Mouse (Mus musculus) ES-Bruce4 (cell line): Measurements from ENCODE around the gene Ecm2.

ENCODE experiments used
- CTCF ChIP-seq: IDR thresholded peaks from one replicate; pipeline ENCODE4 v1.8.1; 2011; ENCODE audit warnings: low read depth, low read length
- POLR2A ChIP-seq: IDR thresholded peaks from one replicate; pipeline ENCODE4 v1.8.1; 2011; ENCODE audit warnings: low read length; ENCODE audit not compliant: insufficient read depth

DNA sequence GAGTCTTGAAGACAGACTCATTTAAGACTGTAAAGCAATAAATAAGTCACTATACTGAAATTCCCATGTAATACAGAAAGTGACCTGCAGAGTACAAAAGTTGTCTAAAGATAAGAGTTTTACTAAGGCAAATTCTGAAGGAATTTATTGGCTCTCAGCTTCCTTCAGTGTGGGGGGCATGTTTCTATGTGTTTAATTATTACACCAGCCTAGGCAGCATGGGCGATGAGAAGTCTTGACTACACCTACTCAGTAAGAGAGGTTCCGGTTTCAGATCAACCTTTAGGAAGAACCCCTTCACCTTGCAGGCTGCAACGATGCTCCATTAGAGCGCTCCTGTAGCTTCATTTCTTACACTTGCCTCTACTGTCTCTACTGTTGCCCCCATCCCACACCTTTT, 26.0 kb downstream of the Ecm2 start:
- TF ChIP-seq CTCF (no peak), POLR2A (no peak)
